Mouse (Mus musculus): ENCODE results near the gene Gstm6. TPM values are rescaled to one million over a fixed set of nuclear protein-coding genes. Genes with fewer than 3 reads are reported as not detected.
"Not testable (repeated sequence)": the region's sequence is repeated elsewhere in the genome, so short reads cannot be mapped to it uniquely, and the experiment has no call there.

The Gstm6 gene
- polyA plus RNA-seq, 1 experiment from 2014 or later: 8.6 TPM

DNA sequence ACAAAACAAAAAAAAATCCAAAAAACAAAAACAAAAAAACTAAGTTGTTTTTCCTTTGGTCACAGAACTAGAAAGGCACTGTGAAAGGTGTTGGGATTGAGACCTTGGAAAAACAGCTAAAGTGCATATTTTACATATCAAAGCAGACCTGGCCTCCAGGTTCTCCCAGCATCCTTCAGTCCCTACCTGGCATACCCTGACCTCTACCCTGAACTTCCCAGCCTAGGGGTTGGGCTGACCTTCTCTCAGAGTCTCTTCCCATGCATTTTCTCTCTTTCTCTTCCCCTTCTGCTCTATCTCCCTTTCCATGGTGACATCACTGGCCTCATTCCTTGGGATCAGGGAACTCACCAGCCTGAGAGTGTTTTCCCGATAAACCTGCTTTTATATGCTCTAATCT, 22.0 kb upstream of the Gstm6 start:
- Histone ChIP-seq H3K4me3 (no peak overlapping the region), H3K9me3 (no peaks in the 10 kb centered on the region)
- 76% methylated on average over 1 of the region's 1 CpGs for whole genome bisulfite sequencing

DNA sequence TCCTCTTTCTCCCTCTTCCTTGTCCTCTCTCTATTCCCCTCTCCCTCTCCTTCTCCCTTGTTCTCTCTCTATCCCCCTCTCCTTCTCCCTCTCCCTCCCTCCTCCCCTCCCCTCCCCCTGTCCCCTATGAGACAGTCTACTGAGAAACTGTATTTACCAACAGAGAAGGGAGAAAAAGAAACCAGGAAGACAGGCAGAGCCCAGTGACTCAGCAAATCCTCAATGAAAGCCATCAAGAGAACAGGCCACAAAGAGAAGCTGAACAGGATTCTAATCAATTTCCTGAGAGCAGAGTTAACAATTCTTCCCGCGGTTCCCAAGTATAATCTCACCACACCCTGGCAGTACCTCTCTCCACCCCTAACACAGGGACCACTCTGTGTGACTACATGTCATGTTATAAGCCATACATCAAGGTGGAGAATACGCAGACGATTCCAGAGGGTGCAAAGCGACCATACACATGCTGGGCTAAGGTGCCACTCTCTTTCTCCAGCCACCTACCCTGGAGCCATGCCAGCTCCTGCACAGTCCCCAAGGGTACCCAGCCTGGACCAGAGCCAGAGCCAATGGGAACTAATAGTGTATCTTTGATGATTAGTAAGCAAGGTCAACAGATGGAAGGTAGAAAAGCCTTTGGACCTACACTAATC, 21.2 kb upstream of the Gstm6 start:
- Histone ChIP-seq H3K36me3 (replicated peaks) (no peaks in the 10 kb centered on the region), H3K9me3 (no peaks in the 10 kb centered on the region), H3K4me3 (no peak overlapping the region), H3K4me1 (peaks cover 15% of the 10 kb centered on the region), H3K27me3 (replicated peaks; ENCODE audit: low read depth, poor library complexity, severe bottlenecking) (no peaks in the 10 kb centered on the region), H3K27ac (replicated peaks) (peak overlapping the region; percentile 48)
- WGBS: 74% methylated on average over 5 of the region's 5 CpGs
- no peak for DNase-seq (ENCODE audit: low spot score)

More for the DNA sequence above, 22.0 kb upstream of the Gstm6 start:
- no peak for DNase-seq (ENCODE audit: low spot score)
- no peaks in the 10 kb centered on the region for H3K36me3 ChIP-seq (replicated peaks)
- peaks cover 12% of the 10 kb centered on the region; the same call in 1 of the 2 replicates for H3K4me1 ChIP-seq
- no peak overlapping the region for H3K27ac ChIP-seq (replicated peaks)
- H3K27me3 ChIP-seq (replicated peaks; ENCODE audit: low read depth, poor library complexity, severe bottlenecking): no peaks in the 10 kb centered on the region

DNA sequence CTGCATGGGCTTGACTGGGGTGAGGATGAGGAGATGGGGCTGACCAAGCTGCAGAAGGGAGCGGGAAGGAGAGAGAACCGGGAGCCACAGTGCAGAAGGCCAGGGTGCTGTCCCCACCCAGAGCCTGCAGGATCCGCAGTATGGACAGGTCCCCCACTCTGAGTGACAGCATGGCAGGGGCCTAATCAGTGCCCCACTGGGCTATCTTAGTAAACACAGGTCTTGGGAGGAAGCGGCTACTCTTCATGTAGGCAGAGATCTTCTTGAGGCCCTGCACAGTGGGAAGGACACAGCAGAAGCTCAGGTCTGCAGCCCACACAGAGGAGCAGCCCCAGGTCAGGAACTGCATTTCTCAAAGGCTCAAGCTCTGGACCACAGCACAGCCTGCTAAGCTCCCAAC, 20.5 kb upstream of the Gstm6 start:
- Histone ChIP-seq H3K4me1 (peaks cover 16% of the 10 kb centered on the region), H3K27me3 (replicated peaks; ENCODE audit: low read depth, poor library complexity, severe bottlenecking) (no peaks in the 10 kb centered on the region), H3K9me3 (no peaks in the 10 kb centered on the region), H3K27ac (replicated peaks) (no peak overlapping the region; the same call in 1 of the 2 replicates), H3K4me3 (no peak overlapping the region), H3K36me3 (replicated peaks) (no peaks in the 10 kb centered on the region)
- DNase-seq (ENCODE audit: low spot score): no peak
- WGBS: 78% methylated on average over 4 of the region's 4 CpGs

DNA sequence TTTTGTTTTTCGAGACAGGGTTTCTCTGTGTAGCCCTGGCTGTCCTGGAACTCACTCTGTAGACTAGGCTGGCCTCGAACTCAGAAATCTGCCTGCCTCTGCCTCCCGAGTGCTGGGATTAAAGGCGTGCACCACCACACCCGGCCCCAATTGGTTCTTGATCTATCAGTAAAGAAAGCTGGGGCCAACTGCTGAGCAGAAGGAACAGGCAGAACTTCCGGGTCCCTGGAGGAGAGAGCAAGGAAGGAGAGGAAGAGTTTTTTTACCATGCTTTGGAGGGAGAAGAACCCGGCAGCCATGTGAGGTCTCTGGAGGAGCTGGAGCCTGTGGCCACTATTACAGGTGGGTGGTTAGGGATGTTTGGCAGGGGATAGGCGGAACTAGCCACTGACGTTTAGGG, 11.7 kb upstream of the Gstm6 start:
- 90% methylated on average over 9 of the region's 9 CpGs for WGBS
- H3K4me3 ChIP-seq; H3K9me3 ChIP-seq; H3K27ac ChIP-seq (replicated peaks); H3K36me3 ChIP-seq (replicated peaks); DNase-seq (ENCODE audit: low spot score); H3K27me3 ChIP-seq (replicated peaks; ENCODE audit: low read depth, poor library complexity, severe bottlenecking): not testable (repeated sequence)
- peaks cover 13% of the 10 kb centered on the region for H3K4me1 ChIP-seq

DNA sequence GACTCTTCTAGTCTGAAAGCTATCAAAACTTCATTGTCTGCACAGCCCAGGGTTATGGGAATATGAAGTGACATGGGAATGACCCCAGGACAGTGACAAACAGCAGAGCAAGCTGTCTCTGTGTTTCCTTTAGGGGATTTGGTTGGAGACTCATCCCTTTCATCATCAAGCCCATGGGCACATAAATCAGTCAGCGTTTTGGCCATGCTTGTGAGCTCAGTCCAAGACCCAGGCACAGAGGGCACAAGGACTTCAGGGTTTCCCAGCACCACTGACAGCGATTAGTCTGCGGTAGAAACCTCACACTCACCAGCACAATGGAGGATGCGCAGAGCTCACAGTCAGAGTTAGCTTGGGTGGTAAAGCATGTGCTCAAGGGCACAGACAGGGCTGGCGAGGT, 10.4 kb upstream of the Gstm6 start:
- Histone ChIP-seq H3K27me3 (replicated peaks; ENCODE audit: low read depth, poor library complexity, severe bottlenecking) (peaks cover 3% of the 10 kb centered on the region; the same call in 1 of the 2 replicates), H3K4me1 (peaks cover 8% of the 10 kb centered on the region; the same call in 1 of the 2 replicates), H3K9me3 (no peaks in the 10 kb centered on the region), H3K4me3 (no peak overlapping the region), H3K36me3 (replicated peaks) (no peaks in the 10 kb centered on the region), H3K27ac (replicated peaks) (no peak overlapping the region)
- WGBS: 86% methylated on average over 5 of the region's 5 CpGs
- no peak for DNase-seq (ENCODE audit: low spot score)

DNA sequence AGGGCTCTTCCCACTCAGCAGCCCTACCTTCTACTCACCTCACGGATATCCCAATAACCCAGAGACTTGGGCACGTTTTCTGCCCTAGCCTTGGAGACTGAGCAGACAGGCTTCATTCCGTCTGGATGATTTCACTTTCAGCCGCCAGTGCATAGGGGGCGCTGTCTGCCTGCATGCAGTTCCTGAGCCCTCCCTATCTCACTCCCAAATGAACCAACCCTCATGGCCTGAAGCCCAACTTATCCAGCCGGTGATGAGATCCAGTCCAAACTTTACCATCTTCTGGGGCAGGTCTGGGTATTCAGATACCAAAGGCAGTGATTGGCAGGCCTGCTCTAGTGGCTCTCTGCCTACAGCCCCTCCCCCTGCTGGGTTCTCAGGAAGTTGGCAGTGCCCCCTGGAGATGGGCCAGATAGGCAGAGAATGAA, 9.8 kb upstream of the Gstm6 start:
- 14% methylated on average over 6 of the region's 6 CpGs for WGBS
- Histone ChIP-seq H3K4me1 (peaks cover 5% of the 10 kb centered on the region; the same call in 1 of the 2 replicates), H3K36me3 (replicated peaks) (no peaks in the 10 kb centered on the region), H3K27me3 (replicated peaks; ENCODE audit: low read depth, poor library complexity, severe bottlenecking) (peaks cover under 1% of the 10 kb centered on the region; the same call in 1 of the 2 replicates), H3K4me3 (no peak overlapping the region), H3K27ac (replicated peaks) (no peak overlapping the region), H3K9me3 (no peaks in the 10 kb centered on the region)
- peak; percentile 52 for DNase-seq (ENCODE audit: low spot score)

DNA sequence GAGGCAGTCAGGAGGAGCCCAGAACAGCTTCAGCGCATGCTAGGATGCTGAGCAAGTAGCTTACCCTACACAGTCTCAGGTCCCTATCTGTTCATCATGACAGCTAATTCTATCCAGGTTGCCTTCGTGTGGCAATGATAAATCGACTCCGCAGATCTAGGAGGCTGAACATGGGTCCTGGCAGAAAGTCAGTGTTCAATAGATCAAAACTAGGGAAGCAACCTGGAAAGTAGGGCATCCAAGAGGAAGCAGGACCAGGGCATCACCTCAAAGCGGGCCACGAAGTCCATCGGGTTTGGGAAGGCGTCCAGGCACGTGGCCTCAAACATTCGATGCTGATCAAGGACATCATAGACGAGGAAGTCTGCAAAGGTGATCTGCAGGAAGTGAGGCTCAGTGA, 7.0 kb upstream of the Gstm6 start:
- H3K4me1 ChIP-seq: peaks cover 4% of the 10 kb centered on the region; the same call in 1 of the 2 replicates
- no peak overlapping the region for H3K27ac ChIP-seq (replicated peaks)
- no peaks in the 10 kb centered on the region for H3K36me3 ChIP-seq (replicated peaks)
- H3K27me3 ChIP-seq (replicated peaks; ENCODE audit: low read depth, poor library complexity, severe bottlenecking): no peaks in the 10 kb centered on the region; the same call in 1 of the 2 replicates
- WGBS: 89% methylated on average over 11 of the region's 11 CpGs
- H3K9me3 ChIP-seq: no peaks in the 10 kb centered on the region
- no peak overlapping the region for H3K4me3 ChIP-seq
- no peak for DNase-seq (ENCODE audit: low spot score)

DNA sequence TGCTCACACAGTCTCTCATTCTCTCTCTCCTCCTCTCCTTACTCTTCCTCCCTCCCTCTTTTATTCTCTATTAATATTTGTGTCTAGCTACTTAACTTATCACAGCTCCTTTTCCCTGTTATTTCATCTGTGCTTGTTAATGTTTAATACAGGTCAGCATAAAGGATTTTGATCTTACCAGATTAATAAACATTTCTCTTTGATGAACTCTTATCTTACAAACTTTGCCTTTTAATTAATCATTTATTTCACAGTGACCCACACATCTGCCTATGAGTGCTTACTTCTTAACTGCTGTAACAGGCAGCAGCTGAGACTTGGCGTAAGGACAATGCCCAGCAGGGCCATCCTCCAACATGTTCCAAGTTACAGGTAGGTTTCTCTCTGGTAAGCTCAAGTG, 5.9 kb upstream of the Gstm6 start:
- H3K27me3 ChIP-seq (replicated peaks; ENCODE audit: low read depth, poor library complexity, severe bottlenecking); DNase-seq (ENCODE audit: low spot score); H3K4me3 ChIP-seq; H3K4me1 ChIP-seq; H3K9me3 ChIP-seq; H3K27ac ChIP-seq (replicated peaks); H3K36me3 ChIP-seq (replicated peaks): not testable (repeated sequence)
- 92% methylated on average over 1 of the region's 1 CpGs for WGBS

DNA sequence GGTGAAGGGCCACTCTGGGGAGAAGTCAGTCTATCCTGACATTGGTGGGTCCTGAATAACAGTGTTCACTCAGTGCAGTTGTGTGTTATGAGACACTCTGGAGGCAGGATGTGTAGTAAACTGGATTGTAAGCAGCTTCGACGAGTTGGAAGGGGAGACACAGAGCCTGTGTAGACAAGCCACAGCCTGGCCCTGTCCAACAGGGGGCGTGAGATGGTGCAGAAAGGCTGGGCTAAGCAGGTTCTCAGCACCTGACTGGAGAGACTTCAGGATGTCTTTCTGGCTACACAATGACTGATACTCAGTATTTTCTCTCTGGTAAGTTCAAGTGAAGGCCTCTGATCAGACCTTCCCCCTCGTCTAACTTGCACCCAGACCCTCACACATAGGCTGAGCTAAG, 2.2 kb upstream of the Gstm6 start:
- Histone ChIP-seq H3K4me1 (peaks cover 16% of the 10 kb centered on the region), H3K9me3 (no peaks in the 10 kb centered on the region), H3K27ac (replicated peaks) (no peak overlapping the region), H3K4me3 (no peak overlapping the region), H3K36me3 (replicated peaks) (no peaks in the 10 kb centered on the region), H3K27me3 (replicated peaks; ENCODE audit: low read depth, poor library complexity, severe bottlenecking) (no peaks in the 10 kb centered on the region)
- 47% methylated on average over 4 of the region's 4 CpGs for WGBS
- DNase-seq (ENCODE audit: low spot score): no peak

DNA sequence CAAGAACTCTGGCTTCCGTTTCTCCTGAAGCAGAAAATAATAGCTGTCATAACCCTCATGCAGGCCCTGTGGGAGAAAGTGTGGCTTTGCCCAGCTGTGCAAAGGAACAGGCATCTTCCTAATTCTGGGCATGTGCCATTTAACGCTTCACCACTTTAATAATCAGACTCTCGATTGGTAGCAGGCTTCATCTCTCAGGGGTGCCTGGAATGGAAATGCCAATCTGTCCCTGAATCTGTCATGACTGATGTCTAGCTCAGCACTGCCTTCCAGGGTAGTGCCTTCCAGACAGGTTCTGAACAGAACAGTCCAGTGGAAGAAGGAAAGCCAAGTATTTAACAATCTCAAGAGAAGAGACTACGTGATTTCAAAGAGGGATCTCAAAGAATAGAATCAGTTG, 2.3 kb downstream of the Gstm6 start:
- Histone ChIP-seq H3K4me1 (peaks cover 22% of the 10 kb centered on the region), H3K9me3 (no peaks in the 10 kb centered on the region), H3K4me3 (no peak overlapping the region), H3K36me3 (replicated peaks) (no peaks in the 10 kb centered on the region), H3K27ac (replicated peaks) (no peak overlapping the region), H3K27me3 (replicated peaks; ENCODE audit: low read depth, poor library complexity, severe bottlenecking) (no peaks in the 10 kb centered on the region)
- DNase-seq (ENCODE audit: low spot score): no peak
- WGBS: 87% methylated on average over 4 of the region's 4 CpGs

DNA sequence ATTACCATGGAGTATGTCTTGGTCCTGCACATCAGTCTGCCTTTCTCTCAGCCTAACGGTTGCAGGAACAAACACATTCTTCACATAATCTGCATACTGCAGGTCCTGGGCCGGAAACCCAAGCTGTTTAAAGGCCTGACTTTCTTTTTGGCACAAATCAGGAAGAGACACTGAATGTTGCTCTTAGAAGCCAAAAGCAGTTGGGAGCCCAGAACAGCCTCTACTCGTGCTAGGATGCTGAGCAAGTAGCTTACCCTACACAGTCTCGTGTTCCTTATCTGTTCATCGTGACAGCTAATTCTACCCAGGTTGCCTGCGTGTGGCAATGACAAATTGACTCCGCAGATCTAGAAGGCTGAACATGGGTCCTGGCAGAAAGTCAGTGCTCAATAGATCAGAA, 3.0 kb downstream of the Gstm6 start:
- 81% methylated on average over 7 of the region's 7 CpGs for WGBS
- Histone ChIP-seq H3K4me3 (no peak overlapping the region), H3K27ac (replicated peaks) (no peak overlapping the region), H3K4me1 (peaks cover 22% of the 10 kb centered on the region), H3K9me3 (no peaks in the 10 kb centered on the region), H3K27me3 (replicated peaks; ENCODE audit: low read depth, poor library complexity, severe bottlenecking) (no peaks in the 10 kb centered on the region), H3K36me3 (replicated peaks) (no peaks in the 10 kb centered on the region)
- DNase-seq (ENCODE audit: low spot score): no peak

DNA sequence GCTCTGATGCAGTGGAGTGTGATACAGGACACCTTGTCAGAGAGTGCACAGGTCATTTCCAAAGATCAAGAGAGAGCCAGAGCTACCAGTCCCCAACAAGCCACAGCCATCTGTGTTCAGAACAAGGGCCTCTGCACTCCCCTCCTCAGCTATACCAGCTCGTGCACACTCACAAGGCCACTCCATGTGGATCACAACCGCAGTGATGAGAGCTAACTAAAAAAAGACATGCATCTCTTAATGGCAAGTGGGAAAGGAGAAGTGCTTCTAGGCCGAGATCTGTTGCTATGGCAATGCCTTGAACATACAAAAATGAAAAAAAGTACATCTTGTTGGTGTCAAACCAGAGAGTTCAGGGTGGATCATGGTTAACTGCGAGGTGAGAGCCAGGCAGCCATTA, 3.7 kb downstream of the Gstm6 start:
- no peaks in the 10 kb centered on the region for H3K36me3 ChIP-seq (replicated peaks)
- H3K4me1 ChIP-seq: peaks cover 22% of the 10 kb centered on the region
- WGBS: 87% methylated on average over 4 of the region's 4 CpGs
- no peak overlapping the region for H3K27ac ChIP-seq (replicated peaks)
- H3K4me3 ChIP-seq: no peak overlapping the region
- no peaks in the 10 kb centered on the region for H3K9me3 ChIP-seq
- no peaks in the 10 kb centered on the region for H3K27me3 ChIP-seq (replicated peaks; ENCODE audit: low read depth, poor library complexity, severe bottlenecking)
- no peak for DNase-seq (ENCODE audit: low spot score)

DNA sequence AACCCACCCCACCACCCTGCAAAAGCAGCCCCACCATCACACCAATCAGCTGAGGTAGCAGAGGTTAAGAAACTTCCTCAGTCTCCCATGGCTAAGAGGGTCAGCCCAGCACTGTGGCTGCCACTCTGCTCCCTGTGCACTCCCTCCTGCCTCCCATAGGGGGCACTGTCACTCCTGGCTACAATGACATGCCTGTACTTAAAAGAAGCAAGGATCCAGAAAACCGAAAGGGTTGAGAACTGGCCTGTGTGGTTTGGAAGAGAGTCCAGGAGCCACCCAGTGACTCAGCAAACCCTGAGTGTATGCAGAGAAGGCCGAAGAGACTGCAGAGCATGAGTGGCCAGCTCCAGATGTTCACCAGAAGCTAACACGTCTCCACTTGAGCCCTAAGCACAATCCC, 4.1 kb downstream of the Gstm6 start:
- H3K4me3 ChIP-seq: no peak overlapping the region
- no peak overlapping the region for H3K27ac ChIP-seq (replicated peaks)
- no peaks in the 10 kb centered on the region for H3K9me3 ChIP-seq
- DNase-seq (ENCODE audit: low spot score): peak; percentile 71
- WGBS: 50% methylated on average over 3 of the region's 3 CpGs
- H3K27me3 ChIP-seq (replicated peaks; ENCODE audit: low read depth, poor library complexity, severe bottlenecking): no peaks in the 10 kb centered on the region
- peaks cover 22% of the 10 kb centered on the region for H3K4me1 ChIP-seq
- H3K36me3 ChIP-seq (replicated peaks): no peaks in the 10 kb centered on the region

Measured in embryonic facial prominence, embryonic 10.5 days (tissue).